Mouse (Mus musculus): Measurements from ENCODE around the gene Nrp2. TPM values are rescaled to one million over a fixed set of nuclear protein-coding genes. Genes with fewer than 3 reads are reported as not detected.

Gene Nrp2
- polyA plus RNA-seq, 1 experiment, result 32.2 TPM

DNA sequence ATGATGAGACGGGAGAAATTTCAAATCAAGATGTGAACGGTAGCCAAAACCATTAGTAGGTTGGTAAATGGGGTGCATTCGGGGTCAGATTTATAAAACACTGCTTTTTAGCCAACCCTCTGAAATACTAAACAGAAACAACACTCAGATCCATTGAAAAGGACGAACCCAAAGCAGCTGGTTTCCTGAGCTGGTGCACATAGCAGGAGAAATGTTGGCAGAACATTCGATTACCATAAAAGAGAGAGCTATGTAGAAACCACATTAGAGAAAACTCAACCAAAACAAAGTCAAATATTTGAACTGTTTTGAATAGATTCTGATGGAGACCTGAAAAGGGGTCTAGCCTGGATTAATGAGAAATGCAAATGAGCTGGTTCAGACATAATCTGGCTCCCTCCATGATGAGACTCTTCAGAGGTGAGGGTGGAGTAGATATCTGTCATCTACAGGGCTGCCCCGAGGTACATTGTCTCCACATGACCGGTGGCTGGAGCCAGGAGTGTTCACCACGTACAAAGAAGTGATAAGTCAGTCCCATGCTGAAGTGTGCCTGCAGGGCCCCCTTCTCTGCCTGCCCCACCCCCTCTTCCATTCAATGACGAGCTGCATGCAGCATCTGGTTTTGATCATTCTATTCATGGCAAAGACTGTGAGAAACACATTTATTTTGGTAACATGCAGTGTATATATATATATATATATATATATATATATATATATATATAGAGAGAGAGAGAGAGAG lies 156.6 kb downstream of the Nrp2 start:
- Histone ChIP-seq H3K9me3 (replicated peaks; ENCODE audit: control insufficient read depth, insufficient read depth, low read length, poor library complexity, severe bottlenecking) (no peaks in the 10 kb centered on the region), H3K27me3 (ENCODE audit: control insufficient read depth, insufficient read depth, low read length, poor library complexity, severe bottlenecking) (no peaks in the 10 kb centered on the region), H3K4me1 (ENCODE audit: control insufficient read depth, insufficient read depth, low read length) (no peaks in the 10 kb centered on the region), H3K36me3 (ENCODE audit: control insufficient read depth, insufficient read depth, low read length, poor library complexity, severe bottlenecking) (no peaks in the 10 kb centered on the region), H3K4me3 (ENCODE audit: low read depth, low read length) (no peak overlapping the region), H3K9ac (ENCODE audit: low read depth, poor library complexity, severe bottlenecking) (no peak overlapping the region), H3K27ac (ENCODE audit: insufficient read depth, low read length) (no peak overlapping the region)
- TF ChIP-seq POLR2A (IDR thresholded peaks at IDR 0.05; ENCODE audit: insufficient read depth, low read length) (no peak), EP300 (IDR thresholded peaks at IDR 0.05; ENCODE audit: insufficient read depth, low read depth, low read length) (no peak), CTCF (IDR thresholded peaks at IDR 0.05; ENCODE audit: low read depth, low read length) (no peak)

DNA sequence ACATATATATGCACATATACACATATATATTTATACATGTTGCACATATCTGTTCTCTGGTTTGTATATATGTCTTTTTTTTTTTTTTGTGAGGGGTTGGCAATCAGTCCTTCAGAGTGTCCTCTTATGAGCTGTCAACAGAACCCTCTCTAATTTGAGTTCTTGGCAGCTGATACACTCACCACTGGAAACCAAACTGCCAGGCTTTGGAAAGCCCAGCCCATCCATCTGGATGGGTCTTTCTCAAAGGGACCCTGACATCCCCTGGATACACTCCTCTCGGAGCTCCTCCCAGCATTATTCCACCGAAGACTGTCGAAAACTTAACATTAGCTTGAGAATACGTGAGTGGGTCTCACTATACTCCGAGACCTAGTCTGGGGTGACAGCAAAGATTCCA lies 157.2 kb downstream of the Nrp2 start:
- Histone ChIP-seq H3K27ac (ENCODE audit: insufficient read depth, low read length) (no peak overlapping the region), H3K4me3 (ENCODE audit: low read depth, low read length) (no peak overlapping the region), H3K4me1 (ENCODE audit: control insufficient read depth, insufficient read depth, low read length) (no peaks in the 10 kb centered on the region), H3K9ac (ENCODE audit: low read depth, poor library complexity, severe bottlenecking) (no peak overlapping the region), H3K36me3 (ENCODE audit: control insufficient read depth, insufficient read depth, low read length, poor library complexity, severe bottlenecking) (no peaks in the 10 kb centered on the region), H3K9me3 (replicated peaks; ENCODE audit: control insufficient read depth, insufficient read depth, low read length, poor library complexity, severe bottlenecking) (no peaks in the 10 kb centered on the region), H3K27me3 (ENCODE audit: control insufficient read depth, insufficient read depth, low read length, poor library complexity, severe bottlenecking) (no peaks in the 10 kb centered on the region)
- TF ChIP-seq POLR2A (IDR thresholded peaks at IDR 0.05; ENCODE audit: insufficient read depth, low read length) (no peak), CTCF (IDR thresholded peaks at IDR 0.05; ENCODE audit: low read depth, low read length) (no peak), EP300 (IDR thresholded peaks at IDR 0.05; ENCODE audit: insufficient read depth, low read depth, low read length) (no peak)

DNA sequence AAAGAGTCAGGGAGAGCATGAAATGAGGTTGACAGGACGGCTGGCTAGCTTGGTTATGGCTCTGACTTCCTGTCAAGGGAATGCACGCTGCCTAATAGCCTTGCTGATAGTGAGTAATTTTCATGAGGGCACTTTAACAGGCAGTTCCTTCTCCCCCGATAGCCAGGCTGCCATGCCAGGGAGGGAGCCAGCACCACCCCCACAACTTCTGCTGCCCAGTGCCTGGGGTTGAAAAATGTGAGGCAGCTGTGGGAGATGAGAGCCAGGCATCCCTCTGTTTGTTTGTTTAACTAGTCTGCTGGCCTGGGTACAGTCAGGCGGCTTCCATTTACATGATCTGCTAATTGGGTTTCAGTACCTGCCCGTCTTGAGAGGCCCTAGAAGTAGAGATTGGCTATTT lies 157.7 kb downstream of the Nrp2 start:
- Histone ChIP-seq H3K36me3 (ENCODE audit: control insufficient read depth, insufficient read depth, low read length, poor library complexity, severe bottlenecking) (no peaks in the 10 kb centered on the region), H3K27me3 (ENCODE audit: control insufficient read depth, insufficient read depth, low read length, poor library complexity, severe bottlenecking) (no peaks in the 10 kb centered on the region), H3K4me1 (ENCODE audit: control insufficient read depth, insufficient read depth, low read length) (no peaks in the 10 kb centered on the region), H3K4me3 (ENCODE audit: low read depth, low read length) (no peak overlapping the region), H3K27ac (ENCODE audit: insufficient read depth, low read length) (no peak overlapping the region), H3K9me3 (replicated peaks; ENCODE audit: control insufficient read depth, insufficient read depth, low read length, poor library complexity, severe bottlenecking) (no peaks in the 10 kb centered on the region), H3K9ac (ENCODE audit: low read depth, poor library complexity, severe bottlenecking) (no peak overlapping the region)
- TF ChIP-seq EP300 (IDR thresholded peaks at IDR 0.05; ENCODE audit: insufficient read depth, low read depth, low read length) (no peak), POLR2A (IDR thresholded peaks at IDR 0.05; ENCODE audit: insufficient read depth, low read length) (no peak), CTCF (IDR thresholded peaks at IDR 0.05; ENCODE audit: low read depth, low read length) (no peak)
